Mouse (Mus musculus) subcutaneous adipose tissue, adult 2 months (tissue): ENCODE results near the gene Olfr1205. TPM values are rescaled to one million over a fixed set of nuclear protein-coding genes. Genes with fewer than 3 reads are reported as not detected.

Experiments used
- polyA plus RNA-seq: library from polyadenylated mRNA; depleted of rRNA; stranded (reverse); fragments of >200 nt; gene quantifications from 2 replicates; pipeline ENCODE4 v1.2.3, GENCODE M21; 2012; ENCODE audit warnings: low replicate concordance; rRNA removed

Olfr1205 gene
- not detected in 2 replicates for polyA plus RNA-seq

DNA sequence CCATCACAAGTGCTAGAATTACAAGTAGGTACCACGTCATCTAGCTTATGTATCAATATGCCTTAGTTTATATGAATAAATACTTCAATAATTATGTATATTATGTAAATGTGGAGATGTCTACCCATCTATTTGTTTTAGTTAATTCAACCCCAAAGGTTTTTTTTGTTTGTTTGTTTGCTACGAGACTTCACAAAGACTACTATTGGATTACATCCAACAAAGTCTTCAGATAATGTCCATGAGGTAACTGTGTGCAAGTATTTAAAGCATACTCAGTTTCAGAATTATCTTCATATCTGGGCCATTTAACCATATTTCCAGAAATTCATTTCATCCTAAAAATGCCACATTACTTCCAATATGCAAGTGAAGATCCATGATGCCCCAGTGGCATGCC lies at the start of gene Olfr1205:
Olfr1205 (plus strand) TSS at position 301 of the 400 bp plus-strand sequence.

DNA sequence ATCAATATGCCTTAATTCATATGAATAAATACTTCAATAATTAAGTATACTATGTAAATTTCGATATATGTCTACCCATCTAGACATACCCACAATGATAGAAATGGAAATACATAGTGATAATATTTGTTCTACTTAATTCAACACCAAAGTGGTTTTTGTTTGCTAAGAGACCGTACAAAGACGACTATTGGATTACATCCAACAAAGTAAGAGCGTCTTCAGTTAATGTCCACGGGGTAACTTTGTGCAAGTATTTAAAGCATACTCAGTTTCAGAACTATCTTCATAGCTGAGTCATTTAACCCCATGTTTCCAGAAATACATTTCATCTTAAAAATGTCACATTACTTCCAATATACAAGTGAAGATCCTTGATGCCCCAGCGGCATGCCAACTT lies 36.8 kb upstream of the Olfr1205 start, which contains the start of gene Olfr1201:
Olfr1201 (plus strand) TSS at position 301 of the 400 bp plus-strand sequence.

DNA sequence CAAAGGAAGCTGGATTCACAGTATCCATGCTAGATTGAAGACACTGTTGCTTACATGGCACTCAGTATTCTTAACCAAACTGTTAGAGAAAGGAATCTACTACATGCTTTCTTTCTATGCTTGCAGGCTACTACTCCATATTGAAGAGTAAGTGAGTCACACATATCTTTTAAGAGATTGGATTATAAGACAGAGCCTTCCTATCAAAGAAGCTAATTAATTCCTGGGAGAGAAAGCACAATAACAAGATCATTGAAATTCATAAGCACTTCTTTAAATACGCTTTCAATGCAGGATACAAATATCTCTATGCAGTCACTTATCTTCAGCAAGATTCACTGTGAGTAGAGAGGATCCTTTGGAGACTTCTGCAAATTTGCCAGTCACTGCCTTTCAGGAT lies 15.3 kb upstream of the Olfr1205 start, which contains the start of gene Olfr1202:
Olfr1202 (plus strand) TSS at position 301 of the 400 bp plus-strand sequence.

DNA sequence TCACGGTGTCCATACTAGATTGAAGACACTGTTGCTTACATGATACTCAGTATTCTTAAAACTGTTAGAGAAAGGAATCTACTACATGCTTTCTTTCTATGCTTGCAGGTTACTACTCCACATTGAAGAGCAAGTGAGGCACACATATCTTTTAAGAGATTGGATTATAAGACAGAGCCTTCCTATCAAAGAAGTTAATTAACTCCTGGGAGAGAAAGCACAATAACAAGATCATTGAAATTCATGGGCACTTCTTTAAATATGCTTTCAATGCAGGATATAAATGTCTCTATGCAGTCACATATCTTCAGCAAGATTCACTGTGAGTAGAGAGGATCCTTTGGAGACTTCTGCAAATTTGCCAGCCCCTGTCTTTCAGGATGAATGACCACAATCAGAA lies 19.5 kb downstream of the Olfr1205 start, which contains the start of gene Olfr1204:
Olfr1204 (plus strand) TSS at position 301 of the 400 bp plus-strand sequence.

DNA sequence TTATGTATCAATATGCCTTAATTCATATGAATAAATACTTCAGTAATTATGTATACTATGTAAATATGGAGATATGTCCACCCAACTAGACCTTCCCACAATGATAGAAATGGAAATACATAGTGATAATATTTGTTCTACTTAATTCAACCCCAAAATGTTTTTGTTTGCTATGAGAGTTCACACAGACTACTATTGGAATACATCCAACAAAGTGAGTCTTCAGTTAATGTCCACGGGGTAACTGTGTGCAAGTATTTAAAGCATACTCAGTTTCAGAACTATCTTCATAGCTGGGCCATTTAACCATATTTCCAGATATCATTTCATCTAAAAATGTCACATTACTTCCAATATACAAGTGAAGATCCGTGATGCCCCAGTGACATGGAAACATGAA lies 33.4 kb downstream of the Olfr1205 start, which contains the start of gene Olfr1206:
Olfr1206 (plus strand) TSS at position 301 of the 400 bp plus-strand sequence.

Other genes starting within 250 kb of the Olfr1205 start
- not detected in 2 replicates for gene Olfr1189, start 243.3 kb upstream of the Olfr1205 start, polyA plus RNA-seq
- gene Olfr1191-ps1, start 189.2 kb upstream of the Olfr1205 start, polyA plus RNA-seq: not detected in 2 replicates
- gene Olfr1192-ps1, start 181.2 kb upstream of the Olfr1205 start, polyA plus RNA-seq: not detected in 2 replicates
- not detected in 2 replicates for gene Olfr1193, start 154.1 kb upstream of the Olfr1205 start, polyA plus RNA-seq
- gene Olfr1195, start 140.6 kb upstream of the Olfr1205 start, polyA plus RNA-seq: not detected in 2 replicates
- not detected in 2 replicates for gene Olfr1196, start 125.1 kb upstream of the Olfr1205 start, polyA plus RNA-seq
- gene Olfr1197, start 97.4 kb upstream of the Olfr1205 start, polyA plus RNA-seq: not detected in 2 replicates
- gene Olfr1198, start 78.4 kb upstream of the Olfr1205 start, polyA plus RNA-seq: not detected in 2 replicates
- not detected in 2 replicates for gene Olfr1199, start 69.3 kb upstream of the Olfr1205 start, polyA plus RNA-seq
- gene Olfr1200, start 59.2 kb upstream of the Olfr1205 start, polyA plus RNA-seq: not detected in 2 replicates
- not detected in 2 replicates for gene Olfr1201, start 36.7 kb upstream of the Olfr1205 start, polyA plus RNA-seq
- gene Olfr1202, start 15.2 kb upstream of the Olfr1205 start, polyA plus RNA-seq: not detected in 2 replicates
- gene Olfr1204, start 19.6 kb downstream of the Olfr1205 start, polyA plus RNA-seq: not detected in 2 replicates
- gene Olfr1206, start 33.5 kb downstream of the Olfr1205 start, polyA plus RNA-seq: not detected in 2 replicates
- gene Olfr1208, start 72.6 kb downstream of the Olfr1205 start, polyA plus RNA-seq: not detected in 2 replicates
- not detected in 2 replicates for gene Olfr1209, start 85.4 kb downstream of the Olfr1205 start, polyA plus RNA-seq
- not detected in 2 replicates for gene Olfr1211, start 108.4 kb downstream of the Olfr1205 start, polyA plus RNA-seq
- not detected in 2 replicates for gene Olfr1212, start 124.2 kb downstream of the Olfr1205 start, polyA plus RNA-seq
- not detected in 2 replicates for gene Gm13762, start 150.5 kb downstream of the Olfr1205 start, polyA plus RNA-seq
- not detected in 2 replicates for gene Olfr1214, start 162.9 kb downstream of the Olfr1205 start, polyA plus RNA-seq
- not detected in 2 replicates for gene Olfr1215, start 177.2 kb downstream of the Olfr1205 start, polyA plus RNA-seq
- gene Olfr1216, start 188.6 kb downstream of the Olfr1205 start, polyA plus RNA-seq: not detected in 2 replicates
- not detected in 2 replicates for gene Olfr1217, start 202.3 kb downstream of the Olfr1205 start, polyA plus RNA-seq
- not detected in 2 replicates for gene Olfr1218, start 231.4 kb downstream of the Olfr1205 start, polyA plus RNA-seq